Mouse (Mus musculus) intestine, postnatal 0 days (tissue): ENCODE data around the gene Robo3. TPM values are rescaled to one million over a fixed set of nuclear protein-coding genes. Genes with fewer than 3 reads are reported as not detected.

ENCODE experiments used
- ATAC-seq: fragments of 200-750 bp; cut with Nextera tagmentation; 2 replicates; pipeline ENCODE4 v1.8.0; 2017; ENCODE audit warnings: mild to moderate bottlenecking, moderate TSS enrichment, moderate library complexity
- H3K27ac ChIP-seq: fragments of 300-500 bp; sonication (generic); 2 replicates; pipeline ENCODE4 v1.5.1; 2014; ENCODE audit warnings: mild to moderate bottlenecking, low read depth, low read length, moderate library complexity
- H3K27me3 ChIP-seq: fragments of 300-500 bp; sonication (generic); replicated peaks from 2 replicates; pipeline ENCODE4 v1.6.1; 2014; ENCODE audit warnings: low read length, mixed read lengths; ENCODE audit not compliant: control insufficient read depth, insufficient read depth
- H3K36me3 ChIP-seq: fragments of 300-500 bp; sonication (generic); 2 replicates; pipeline ENCODE4 v1.6.1; 2014; ENCODE audit warnings: mild to moderate bottlenecking, moderate library complexity; ENCODE audit not compliant: control insufficient read depth, insufficient read depth
- H3K4me1 ChIP-seq: fragments of 300-500 bp; sonication (generic); replicated peaks from 2 replicates; pipeline ENCODE4 v1.6.1; 2014; ENCODE audit warnings: antibody characterized with exemption, low read length, mixed read lengths; ENCODE audit not compliant: control insufficient read depth, insufficient read depth
- H3K4me2 ChIP-seq: fragments of 300-500 bp; sonication (generic); replicated peaks from 2 replicates; pipeline ENCODE4 v1.6.1; 2014; ENCODE audit warnings: low read depth, mild to moderate bottlenecking, moderate library complexity
- H3K4me3 ChIP-seq: fragments of 300-500 bp; sonication (generic); 2 replicates; pipeline ENCODE4 v1.5.1; 2014; ENCODE audit warnings: low read depth, low read length
- H3K9ac ChIP-seq: fragments of 300-500 bp; sonication (generic); 2 replicates; pipeline ENCODE4 v1.6.1; 2014; ENCODE audit warnings: mild to moderate bottlenecking, low read depth, low read length
- H3K9me3 ChIP-seq: fragments of 300-500 bp; sonication (generic); 2 replicates; pipeline ENCODE4 v1.6.1; 2016; ENCODE audit warnings: mixed run types; ENCODE audit not compliant: control insufficient read depth
- CTCF ChIP-seq: sonication (generic); IDR thresholded peaks from 2 replicates; pipeline ENCODE4 v1.5.1; 2016; ENCODE audit warnings: low read depth, mild to moderate bottlenecking, control low read depth, antibody characterized with exemption, moderate library complexity
- WGBS: fragments of 180-500 bp; shearing (Covaris S2); extraction: QIAGEN DNeasy Blood & Tissue Kit; methylation state at CpG from one replicate; pipeline ENCODE4 v1.1.7; 2014; 5-methylcytosine and 5-hydroxymethylcytosine counted together
- polyA plus RNA-seq: library from polyadenylated mRNA; unstranded; fragments of >200 nt; fragmentation: Nextera tagmentation; extraction: Ambion mirVana; gene quantifications from 2 replicates; pipeline ENCODE4 v1.2.1, GENCODE M21; 2015

Robo3 gene
- polyA plus RNA-seq, 1 experiment from 2014 or later, result not detected

GRCm38 (mm10) chr9:37403011-37403410 is 30.0 kb downstream of the Robo3 start:
- peak overlapping the region; percentile 18 for H3K4me3 ChIP-seq
- no peak for ATAC-seq
- no peak overlapping the region for H3K9ac ChIP-seq
- TF ChIP-seq CTCF, result no peak
- no peak overlapping the region for H3K27ac ChIP-seq
- H3K9me3 ChIP-seq, result no peaks in the 10 kb centered on the region
- H3K4me1 ChIP-seq, result no peaks in the 10 kb centered on the region
- peak overlapping the region; percentile 21; the same call in 1 of the 2 replicates for H3K4me2 ChIP-seq
- H3K27me3 ChIP-seq, result no peaks in the 10 kb centered on the region
- WGBS, result 76% methylated on average over 7 of the region's 7 CpGs
- H3K36me3 ChIP-seq, result no peaks in the 10 kb centered on the region

- Histone ChIP-seq H3K4me1 (no peaks in the 10 kb centered on the region), H3K27me3 (no peaks in the 10 kb centered on the region), H3K9me3 (no peaks in the 10 kb centered on the region), H3K4me3 (peak overlapping the region; percentile 18), H3K36me3 (no peaks in the 10 kb centered on the region), H3K27ac (0 out of 2 replicates have a peak overlapping the region, but pooled peaks have one; percentile 21), H3K9ac (0 out of 2 replicates have a peak overlapping the region, but pooled peaks have one; percentile 17), H3K4me2 (no peak overlapping the region)
- no peak for ATAC-seq
- no peak for TF ChIP-seq CTCF
- 85% methylated on average over 7 of the region's 7 CpGs for WGBS
Measured at GRCm38 (mm10) chr9:37402501-37402900, 30.5 kb downstream of the Robo3 start.

- H3K27me3 ChIP-seq, result no peaks in the 10 kb centered on the region
- no peaks in the 10 kb centered on the region for H3K9me3 ChIP-seq
- H3K9ac ChIP-seq, result 0 out of 2 replicates have a peak within 1 kb of the TSS, but pooled peaks have one; percentile 17
- WGBS, result 24% methylated on average over 7 of the region's 7 CpGs
- H3K27ac ChIP-seq, result peak within 1 kb of the TSS; percentile 58
- H3K4me2 ChIP-seq, result no peak within 1 kb of the TSS
- H3K36me3 ChIP-seq, result no peaks in the 10 kb centered on the region
- no peak for ATAC-seq
- H3K4me3 ChIP-seq, result peak within 1 kb of the TSS; percentile 18
- TF ChIP-seq CTCF, result no peak
- no peaks in the 10 kb centered on the region for H3K4me1 ChIP-seq
Measured at GRCm38 (mm10) chr9:37401802-37402201, 31.2 kb downstream of the Robo3 start, which contains the start of gene Robo4. Gene Robo4 (plus strand): TSS chr9:37401897.

- Histone ChIP-seq H3K4me1 (no peaks in the 10 kb centered on the region), H3K36me3 (no peaks in the 10 kb centered on the region), H3K27me3 (no peaks in the 10 kb centered on the region), H3K27ac (0 out of 2 replicates have a peak overlapping the region, but pooled peaks have one; percentile 58), H3K4me2 (no peak overlapping the region), H3K9me3 (no peaks in the 10 kb centered on the region), H3K9ac (no peak overlapping the region), H3K4me3 (no peak overlapping the region)
- 85% methylated on average over 2 of the region's 2 CpGs for WGBS
- TF ChIP-seq CTCF, result no peak
- no peak for ATAC-seq
Measured at GRCm38 (mm10) chr9:37400585-37400984, 32.5 kb downstream of the Robo3 start.

- 53% methylated on average over 8 of the region's 8 CpGs for WGBS
- no peak overlapping the region for H3K4me2 ChIP-seq
- no peak overlapping the region for H3K27ac ChIP-seq
- no peaks in the 10 kb centered on the region for H3K27me3 ChIP-seq
- no peaks in the 10 kb centered on the region for H3K9me3 ChIP-seq
- no peak overlapping the region for H3K9ac ChIP-seq
- no peak overlapping the region for H3K4me3 ChIP-seq
- H3K36me3 ChIP-seq, result no peaks in the 10 kb centered on the region
- no peaks in the 10 kb centered on the region for H3K4me1 ChIP-seq
- ATAC-seq, result no peak
- no peak for TF ChIP-seq CTCF
Measured at GRCm38 (mm10) chr9:37393482-37394131, 39.4 kb downstream of the Robo3 start.

GRCm38 (mm10) chr9:37392071-37392470 is 41.0 kb downstream of the Robo3 start:
- H3K27me3 ChIP-seq, result no peaks in the 10 kb centered on the region
- no peak overlapping the region for H3K27ac ChIP-seq
- WGBS, result 75% methylated on average over 2 of the region's 2 CpGs
- no peaks in the 10 kb centered on the region for H3K4me1 ChIP-seq
- TF ChIP-seq CTCF, result no peak
- no peaks in the 10 kb centered on the region for H3K9me3 ChIP-seq
- H3K4me2 ChIP-seq, result no peak overlapping the region
- ATAC-seq, result no peak
- H3K4me3 ChIP-seq, result no peak overlapping the region
- no peak overlapping the region for H3K9ac ChIP-seq
- H3K36me3 ChIP-seq, result no peaks in the 10 kb centered on the region
